ENCODE assay signal across 8 mouse cellular contexts in genomic region chr4:125084403-125085345, GRCm38 (mm10). TPM values are rescaled to one million over a fixed set of nuclear protein-coding genes. Genes with fewer than 3 reads are reported as not detected.
DNase-seq lines count a peak whose midpoint lies in the region; ATAC-seq and TF ChIP-seq lines count a peak whose summit lies in the region.

Meaf6 (plus strand) TSS chr4:125085134.

- peaks cover 52% of the 10 kb centered on the region for H3K36me3 ChIP-seq in erythroblast, embryonic 14.5 days (ENCODE audit: control insufficient read depth)
- H3K36me3 ChIP-seq in heart, embryonic 11.5 days (ENCODE audit: control insufficient read depth, insufficient read depth, low read length), result peaks cover 6% of the 10 kb centered on the region
- peaks cover 17% of the 10 kb centered on the region for H3K36me3 ChIP-seq in kidney, embryonic 16.5 days (ENCODE audit: insufficient read depth, low read length)

- H3K9me3 ChIP-seq in erythroblast, embryonic 14.5 days (ENCODE audit: control insufficient read depth, low read length), result peaks cover 3% of the 10 kb centered on the region; the same call in 1 of the 2 replicates
- H3K9me3 ChIP-seq in heart, embryonic 11.5 days (replicated peaks; ENCODE audit: control insufficient read depth, low read length), result no peaks in the 10 kb centered on the region
- H3K9me3 ChIP-seq in kidney, embryonic 16.5 days (ENCODE audit: low read length), result no peaks in the 10 kb centered on the region

- peak within 1 kb of the TSS; percentile 93 for H3K9ac ChIP-seq in heart, embryonic 11.5 days (ENCODE audit: low read depth, low read length)
- peak within 1 kb of the TSS; percentile 95 for H3K9ac ChIP-seq in kidney, embryonic 16.5 days (replicated peaks; ENCODE audit: low read length)

- H3K27me3 ChIP-seq in erythroblast, embryonic 14.5 days (ENCODE audit: control insufficient read depth), result no peaks in the 10 kb centered on the region
- H3K27me3 ChIP-seq in heart, embryonic 11.5 days (ENCODE audit: control insufficient read depth, insufficient read depth, low read length), result no peaks in the 10 kb centered on the region
- no peaks in the 10 kb centered on the region for H3K27me3 ChIP-seq in kidney, embryonic 16.5 days (ENCODE audit: insufficient read depth, low read length)

- DNase-seq in CD4-positive helper T cell, adult 2 months (ENCODE audit: low read depth, low spot score), result peak; percentile 92
- DNase-seq in brain, embryonic 14.5 days (ENCODE audit: low read depth), result peak; percentile 94
- DNase-seq in liver, result peak; percentile 90
- DNase-seq in monocyte, adult 2 months (ENCODE audit: low read depth in 1 of 2, low spot score in 2 of 2), result peak; percentile 72 to 89
- peak; percentile 88 to 93 for DNase-seq in spleen, postnatal 14 days (ENCODE audit: low spot score in 2 of 2)

- ATAC-seq in heart, embryonic 11.5 days (replicated peaks; ENCODE audit: insufficient number of reproducible peaks, low FRiP score, low TSS enrichment), result peak; percentile 88
- ATAC-seq in kidney, embryonic 16.5 days (ENCODE audit: low FRiP score, low TSS enrichment), result peak; percentile 91

- H3K27ac ChIP-seq in heart, embryonic 11.5 days (ENCODE audit: low read depth, low read length), result peak within 1 kb of the TSS; percentile 98
- H3K27ac ChIP-seq in kidney, embryonic 16.5 days (ENCODE audit: low read length), result peak within 1 kb of the TSS; percentile 99

- TF ChIP-seq CTCF in brain, embryonic 14.5 days (IDR thresholded peaks at IDR 0.05; ENCODE audit: borderline replicate concordance, extremely low read depth, insufficient read depth, insufficient read length), result peak; percentile 91

- H3K4me1 ChIP-seq in erythroblast, embryonic 14.5 days (ENCODE audit: control insufficient read depth), result peaks cover 35% of the 10 kb centered on the region
- peaks cover 5% of the 10 kb centered on the region; the same call in 1 of the 2 replicates for H3K4me1 ChIP-seq in heart, embryonic 11.5 days (ENCODE audit: control insufficient read depth, insufficient read depth, low read length)
- H3K4me1 ChIP-seq in kidney, embryonic 16.5 days (ENCODE audit: insufficient read depth, low read length), result peaks cover 10% of the 10 kb centered on the region

- 3% methylated on average over 57 of the region's 63 CpGs for WGBS in heart, embryonic 11.5 days (ENCODE audit: insufficient replicate concordance)
- 1% methylated on average over 59 of the region's 63 CpGs for WGBS in kidney, embryonic 16.5 days

- peak within 1 kb of the TSS; percentile 97 for H3K4me3 ChIP-seq in erythroblast, embryonic 14.5 days (replicated peaks)
- H3K4me3 ChIP-seq in heart, embryonic 11.5 days (ENCODE audit: low read depth, low read length), result peak within 1 kb of the TSS; percentile 87
- peak within 1 kb of the TSS; percentile 88 for H3K4me3 ChIP-seq in kidney, embryonic 16.5 days (ENCODE audit: low read length)

- peak within 1 kb of the TSS; percentile 81 for H3K4me2 ChIP-seq in heart, embryonic 11.5 days
- H3K4me2 ChIP-seq in kidney, embryonic 16.5 days (replicated peaks; ENCODE audit: low read depth, low read length), result peak within 1 kb of the TSS; percentile 88

- TF ChIP-seq POLR2A in brain, embryonic 14.5 days (IDR thresholded peaks at IDR 0.05; ENCODE audit: borderline replicate concordance, extremely low read depth, insufficient read depth, insufficient read length, poor library complexity, severe bottlenecking), result peak; percentile 75

RNA-seq across cellular contexts. Expression of gene Meaf6, which starts in this region (rescaled TPM):
- polyA plus RNA-seq in brain, embryonic 14.5 days (2012; rRNA removed), result 126 and 140 TPM in 2 replicates
- 14.6 and 15.6 TPM in 2 replicates for polyA plus RNA-seq in erythroblast, embryonic 14.5 days (2012)
- 53.4 and 55.4 TPM in 2 replicates for polyA plus RNA-seq in heart, embryonic 11.5 days (2014; fragmentation: Nextera tagmentation; extraction: Ambion mirVana)
- polyA plus RNA-seq in kidney, embryonic 16.5 days (2015; fragmentation: Nextera tagmentation; extraction: Ambion mirVana), result 54.1 and 60.2 TPM in 2 replicates

Comparison
In these comparisons a context has a peak if more than half of its experiments do, and no peak if none do; other contexts are left out.
1. Peak in every context shown above with its lines: DNase-seq, ATAC-seq, H3K4me3 ChIP-seq and H3K27ac ChIP-seq.